Mouse (Mus musculus): ENCODE results near the gene Zc3h8. TPM values are rescaled to one million over a fixed set of nuclear protein-coding genes. Genes with fewer than 3 reads are reported as not detected.

The Zc3h8 gene
- polyA plus RNA-seq, 1 experiment from 2014 or later, result 10.2 TPM

GRCm38 (mm10) chr2:128966236-128966635 lies 22.4 kb upstream of the Zc3h8 start:
- ATAC-seq, result no peak
- Histone ChIP-seq H3K9me3 (replicated peaks; ENCODE audit: control insufficient read depth, low read length) (no peaks in the 10 kb centered on the region), H3K27ac (ENCODE audit: low read depth, low read length) (peak overlapping the region; percentile 100), H3K9ac (ENCODE audit: low read length) (peak overlapping the region; percentile 100), H3K27me3 (replicated peaks; ENCODE audit: control insufficient read depth, insufficient read depth, low read length) (no peaks in the 10 kb centered on the region), H3K36me3 (ENCODE audit: control insufficient read depth, insufficient read depth, low read length) (no peaks in the 10 kb centered on the region), H3K4me2 (ENCODE audit: low read length) (peak overlapping the region; percentile 63), H3K4me3 (ENCODE audit: low read depth, low read length) (peak overlapping the region; percentile 82), H3K4me1 (ENCODE audit: control insufficient read depth, insufficient read depth, low read length) (peaks cover 10% of the 10 kb centered on the region)
- 1% methylated on average over 6 of the region's 6 CpGs for WGBS
- peak; percentile 33 for DNase-seq (ENCODE audit: low spot score)

GRCm38 (mm10) chr2:128965505-128966105 lies 21.7 kb upstream of the Zc3h8 start:
- Histone ChIP-seq H3K9me3 (replicated peaks; ENCODE audit: control insufficient read depth, low read length) (no peaks in the 10 kb centered on the region), H3K27ac (ENCODE audit: low read depth, low read length) (peak overlapping the region; percentile 46; the same call in 1 of the 2 replicates), H3K9ac (ENCODE audit: low read length) (peak overlapping the region; percentile 100), H3K36me3 (ENCODE audit: control insufficient read depth, insufficient read depth, low read length) (no peaks in the 10 kb centered on the region), H3K4me2 (ENCODE audit: low read length) (peak overlapping the region; percentile 63), H3K27me3 (replicated peaks; ENCODE audit: control insufficient read depth, insufficient read depth, low read length) (no peaks in the 10 kb centered on the region), H3K4me3 (ENCODE audit: low read depth, low read length) (peak overlapping the region; percentile 82; the same call in 1 of the 2 replicates), H3K4me1 (ENCODE audit: control insufficient read depth, insufficient read depth, low read length) (peaks cover 10% of the 10 kb centered on the region)
- DNase-seq (ENCODE audit: low spot score), result no peak
- ATAC-seq, result no peak
- 55% methylated on average over 5 of the region's 5 CpGs for WGBS

- Histone ChIP-seq H3K36me3 (ENCODE audit: control insufficient read depth, insufficient read depth, low read length) (no peaks in the 10 kb centered on the region), H3K4me3 (ENCODE audit: low read depth, low read length) (no peak overlapping the region), H3K27me3 (replicated peaks; ENCODE audit: control insufficient read depth, insufficient read depth, low read length) (no peaks in the 10 kb centered on the region), H3K27ac (ENCODE audit: low read depth, low read length) (no peak overlapping the region), H3K9me3 (replicated peaks; ENCODE audit: control insufficient read depth, low read length) (no peaks in the 10 kb centered on the region), H3K4me1 (ENCODE audit: control insufficient read depth, insufficient read depth, low read length) (no peaks in the 10 kb centered on the region), H3K4me2 (ENCODE audit: low read length) (no peak overlapping the region), H3K9ac (ENCODE audit: low read length) (no peak overlapping the region)
- no peak for ATAC-seq
- no peak for DNase-seq (ENCODE audit: low spot score)
Measured at GRCm38 (mm10) chr2:128954186-128954585, 10.3 kb upstream of the Zc3h8 start.

GRCm38 (mm10) chr2:128947962-128948588 lies 4.2 kb upstream of the Zc3h8 start:
- Histone ChIP-seq H3K4me1 (ENCODE audit: control insufficient read depth, insufficient read depth, low read length) (no peaks in the 10 kb centered on the region), H3K4me3 (ENCODE audit: low read depth, low read length) (no peak overlapping the region), H3K36me3 (ENCODE audit: control insufficient read depth, insufficient read depth, low read length) (no peaks in the 10 kb centered on the region), H3K27me3 (replicated peaks; ENCODE audit: control insufficient read depth, insufficient read depth, low read length) (no peaks in the 10 kb centered on the region), H3K9ac (ENCODE audit: low read length) (no peak overlapping the region), H3K9me3 (replicated peaks; ENCODE audit: control insufficient read depth, low read length) (no peaks in the 10 kb centered on the region), H3K27ac (ENCODE audit: low read depth, low read length) (no peak overlapping the region), H3K4me2 (ENCODE audit: low read length) (no peak overlapping the region)
- 36% methylated on average over 6 of the region's 6 CpGs for WGBS
- DNase-seq (ENCODE audit: low spot score), result peak; percentile 88
- no peak for ATAC-seq

- H3K4me3 ChIP-seq (ENCODE audit: low read depth, low read length), result no peak overlapping the region
- H3K4me2 ChIP-seq (ENCODE audit: low read length), result no peak overlapping the region
- no peaks in the 10 kb centered on the region for H3K27me3 ChIP-seq (replicated peaks; ENCODE audit: control insufficient read depth, insufficient read depth, low read length)
- H3K36me3 ChIP-seq (ENCODE audit: control insufficient read depth, insufficient read depth, low read length), result peaks cover 16% of the 10 kb centered on the region; the same call in 1 of the 2 replicates
- no peaks in the 10 kb centered on the region for H3K4me1 ChIP-seq (ENCODE audit: control insufficient read depth, insufficient read depth, low read length)
- H3K27ac ChIP-seq (ENCODE audit: low read depth, low read length), result no peak overlapping the region
- WGBS, result 92% methylated on average over 3 of the region's 3 CpGs
- no peaks in the 10 kb centered on the region for H3K9me3 ChIP-seq (replicated peaks; ENCODE audit: control insufficient read depth, low read length)
- no peak overlapping the region for H3K9ac ChIP-seq (ENCODE audit: low read length)
- ATAC-seq, result no peak
- DNase-seq (ENCODE audit: low spot score), result no peak
Measured at GRCm38 (mm10) chr2:128936256-128936655, 7.6 kb downstream of the Zc3h8 start.

- H3K36me3 ChIP-seq (ENCODE audit: control insufficient read depth, insufficient read depth, low read length), result peaks cover 36% of the 10 kb centered on the region
- no peaks in the 10 kb centered on the region for H3K4me1 ChIP-seq (ENCODE audit: control insufficient read depth, insufficient read depth, low read length)
- DNase-seq (ENCODE audit: low spot score) (no peak), ATAC-seq (no peak)
- no peak overlapping the region for H3K9ac ChIP-seq (ENCODE audit: low read length)
- no peak overlapping the region for H3K4me3 ChIP-seq (ENCODE audit: low read depth, low read length)
- H3K4me2 ChIP-seq (ENCODE audit: low read length), result no peak overlapping the region
- H3K27me3 ChIP-seq (replicated peaks; ENCODE audit: control insufficient read depth, insufficient read depth, low read length), result no peaks in the 10 kb centered on the region
- no peak overlapping the region for H3K27ac ChIP-seq (ENCODE audit: low read depth, low read length)
- H3K9me3 ChIP-seq (replicated peaks; ENCODE audit: control insufficient read depth, low read length), result no peaks in the 10 kb centered on the region
Measured at GRCm38 (mm10) chr2:128930704-128931103, 13.2 kb downstream of the Zc3h8 start.

GRCm38 (mm10) chr2:128928446-128928845 lies 15.4 kb downstream of the Zc3h8 start:
- H3K27me3 ChIP-seq (replicated peaks; ENCODE audit: control insufficient read depth, insufficient read depth, low read length), result no peaks in the 10 kb centered on the region
- no peak overlapping the region for H3K4me3 ChIP-seq (ENCODE audit: low read depth, low read length)
- WGBS, result 85% methylated on average over 3 of the region's 3 CpGs
- no peak overlapping the region for H3K27ac ChIP-seq (ENCODE audit: low read depth, low read length)
- peaks cover 36% of the 10 kb centered on the region for H3K36me3 ChIP-seq (ENCODE audit: control insufficient read depth, insufficient read depth, low read length)
- DNase-seq (ENCODE audit: low spot score), result no peak
- H3K4me2 ChIP-seq (ENCODE audit: low read length), result no peak overlapping the region
- no peaks in the 10 kb centered on the region for H3K4me1 ChIP-seq (ENCODE audit: control insufficient read depth, insufficient read depth, low read length)
- no peak overlapping the region for H3K9ac ChIP-seq (ENCODE audit: low read length)
- ATAC-seq, result no peak
- H3K9me3 ChIP-seq (replicated peaks; ENCODE audit: control insufficient read depth, low read length), result no peaks in the 10 kb centered on the region

- Histone ChIP-seq H3K27ac (ENCODE audit: low read depth, low read length) (no peak overlapping the region), H3K4me2 (ENCODE audit: low read length) (no peak overlapping the region), H3K9me3 (replicated peaks; ENCODE audit: control insufficient read depth, low read length) (no peaks in the 10 kb centered on the region), H3K27me3 (replicated peaks; ENCODE audit: control insufficient read depth, insufficient read depth, low read length) (no peaks in the 10 kb centered on the region), H3K36me3 (ENCODE audit: control insufficient read depth, insufficient read depth, low read length) (peaks cover 14% of the 10 kb centered on the region), H3K4me3 (ENCODE audit: low read depth, low read length) (no peak overlapping the region), H3K4me1 (ENCODE audit: control insufficient read depth, insufficient read depth, low read length) (no peaks in the 10 kb centered on the region), H3K9ac (ENCODE audit: low read length) (no peak overlapping the region)
- WGBS, result 95% methylated on average over 4 of the region's 4 CpGs
- ATAC-seq, result no peak
- DNase-seq (ENCODE audit: low spot score), result no peak
Measured at GRCm38 (mm10) chr2:128924799-128925198, 19.1 kb downstream of the Zc3h8 start.

- no peaks in the 10 kb centered on the region for H3K27me3 ChIP-seq (replicated peaks; ENCODE audit: control insufficient read depth, insufficient read depth, low read length)
- ATAC-seq, result no peak
Measured at GRCm38 (mm10) chr2:128916528-128916927, 27.3 kb downstream of the Zc3h8 start.

More at GRCm38 (mm10) chr2:128916528-128916927, 27.3 kb downstream of the Zc3h8 start:
- H3K27ac ChIP-seq (ENCODE audit: low read depth, low read length), result no peak overlapping the region
- no peaks in the 10 kb centered on the region for H3K4me1 ChIP-seq (ENCODE audit: control insufficient read depth, insufficient read depth, low read length)
- WGBS, result 59% methylated on average over 3 of the region's 3 CpGs
- no peak overlapping the region for H3K4me3 ChIP-seq (ENCODE audit: low read depth, low read length)
- H3K36me3 ChIP-seq (ENCODE audit: control insufficient read depth, insufficient read depth, low read length), result no peaks in the 10 kb centered on the region
- no peak overlapping the region for H3K9ac ChIP-seq (ENCODE audit: low read length)
- no peak overlapping the region for H3K4me2 ChIP-seq (ENCODE audit: low read length)
- DNase-seq (ENCODE audit: low spot score), result no peak
- H3K9me3 ChIP-seq (replicated peaks; ENCODE audit: control insufficient read depth, low read length), result no peaks in the 10 kb centered on the region
